Mouse (Mus musculus): ENCODE measurements at regions not wholly inside any gene's neighbourhood (a gene's known extent, or its start where the extent isn't known, plus 50 kb on each side); places are given as distances from the start of the nearest gene placed in this dataset.

GRCm38 (mm10) chr5:111835737-111836667 is 102.3 kb downstream of the Gm26897 start:
- DNase-seq = no peak

DNA sequence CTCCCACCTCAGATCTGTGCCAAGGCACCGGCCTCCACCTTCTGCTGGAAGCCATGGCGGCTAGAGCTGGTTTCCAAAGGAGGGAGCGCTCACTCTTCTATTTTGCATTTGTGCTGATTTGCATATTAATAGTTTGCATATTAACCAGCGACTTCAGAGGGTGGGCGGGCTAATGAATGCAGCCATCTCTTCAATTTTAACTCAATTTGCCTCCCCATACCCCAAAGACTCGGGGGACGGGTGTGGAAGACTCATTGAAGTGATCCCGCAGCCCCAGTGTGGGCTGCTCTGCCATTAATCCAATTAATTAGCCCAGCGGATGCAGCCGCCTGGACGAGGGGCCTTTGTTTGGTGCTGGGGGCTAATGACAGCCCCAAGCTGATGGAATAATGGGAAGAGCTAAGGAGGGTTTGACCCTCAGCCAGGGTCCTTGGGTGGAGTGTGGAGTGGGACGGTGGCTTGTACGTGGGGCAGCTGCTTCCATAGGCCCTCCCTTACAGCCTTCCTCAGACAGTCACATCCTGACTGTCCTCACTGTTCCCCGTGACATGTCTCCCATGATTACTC is 103.0 kb downstream of the Gm26897 start:
- DNase-seq = no peak

GRCm38 (mm10) chr5:111842461-111842860 is 108.7 kb downstream of the Gm26897 start:
- DNase-seq = no peak

DNA sequence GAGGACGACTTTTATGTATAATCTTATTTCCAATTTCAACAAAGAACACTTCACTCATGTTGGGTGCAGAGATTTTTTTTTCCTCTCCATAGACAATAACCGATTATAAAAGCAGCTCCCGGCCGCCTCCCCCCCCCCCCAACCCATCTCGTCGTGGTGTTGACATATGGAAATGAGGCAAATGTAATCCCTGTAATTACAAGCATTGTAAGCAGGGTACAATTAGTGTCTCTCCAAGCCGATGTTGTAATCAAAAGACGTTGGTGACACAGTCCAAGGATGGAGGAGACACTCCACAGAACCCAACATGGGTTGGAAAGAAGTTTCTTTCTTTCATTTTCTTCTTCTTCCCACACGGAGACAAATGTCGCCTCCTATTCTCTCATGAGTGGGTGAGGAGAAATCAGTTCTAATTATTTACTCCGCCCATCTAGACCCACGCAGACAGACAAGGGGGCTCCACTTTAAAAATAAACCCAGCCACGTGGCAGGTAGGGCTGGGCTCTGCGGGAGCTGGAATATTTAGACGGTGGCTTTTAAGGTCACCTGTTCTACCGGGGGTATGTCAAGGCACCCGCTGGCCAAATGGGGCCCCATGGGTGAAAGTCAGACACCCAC is 110.0 kb downstream of the Gm26897 start:
- DNase-seq = no peak

GRCm38 (mm10) chr5:111844528-111844927 is 110.8 kb downstream of the Gm26897 start:
- no peak for DNase-seq

DNA sequence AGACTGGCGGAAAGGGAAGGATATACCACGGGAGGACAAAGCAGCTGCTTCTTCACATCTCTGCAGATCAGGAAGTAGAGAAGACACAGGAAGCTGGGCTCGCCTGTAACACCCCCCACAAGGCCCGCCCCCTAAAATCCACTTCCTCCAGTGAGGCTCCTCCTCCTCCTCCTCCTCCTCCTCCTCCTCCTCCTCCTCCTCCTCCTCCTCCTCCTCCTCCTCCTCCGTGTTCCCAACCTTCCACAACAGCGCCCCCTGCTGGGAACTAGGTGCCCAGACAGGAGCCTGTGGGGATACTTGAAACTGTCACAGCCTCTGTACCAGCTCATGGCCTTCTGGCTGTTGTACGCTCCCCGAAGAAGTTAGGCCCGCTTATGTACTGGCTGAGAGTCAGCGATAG is 115.2 kb downstream of the Gm26897 start:
- no peak for DNase-seq

DNA sequence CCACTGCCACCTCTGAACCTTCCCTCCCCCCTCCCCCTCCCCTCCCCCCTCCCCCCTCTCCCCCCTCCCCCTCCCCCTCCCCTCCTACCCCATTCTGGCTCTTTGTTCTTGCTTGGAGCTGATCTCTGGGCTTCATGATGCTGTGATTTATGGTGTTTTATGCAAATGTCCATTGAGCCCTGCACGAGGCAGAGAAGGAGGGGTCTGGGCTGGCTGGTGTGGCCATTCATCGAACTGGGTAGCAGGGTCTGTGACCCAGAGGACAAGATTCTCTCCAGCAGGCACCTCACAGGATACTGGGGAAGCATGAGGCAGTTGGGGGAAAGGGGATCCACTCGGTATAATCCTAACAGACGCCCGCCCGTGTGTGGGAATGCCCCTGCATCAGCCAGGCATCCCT is 119.0 kb downstream of the Gm26897 start:
- no peak for DNase-seq

- no peak for DNase-seq
Observed at GRCm38 (mm10) chr5:111855366-111855765, 121.6 kb downstream of the Gm26897 start.

- DNase-seq = no peak
Observed at GRCm38 (mm10) chr5:111857200-111857599, 123.5 kb downstream of the Gm26897 start.

DNA sequence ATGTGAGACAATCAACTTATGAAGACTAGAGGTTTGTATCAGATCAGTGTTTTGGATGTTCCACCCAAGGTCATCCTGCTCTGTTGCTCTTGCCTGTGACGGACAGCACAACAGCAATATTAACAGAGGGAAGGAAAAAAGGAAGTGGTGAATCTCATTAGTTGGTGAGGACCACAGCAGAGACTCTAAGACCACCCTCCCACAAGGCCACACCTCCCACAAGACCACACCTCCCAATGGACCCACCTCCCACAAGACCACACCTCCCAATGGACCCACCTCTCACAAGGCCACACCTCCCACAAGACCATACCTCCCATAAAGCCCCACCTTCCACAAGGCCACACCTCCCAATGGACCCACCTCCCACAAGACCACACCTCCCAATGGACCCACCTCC is 126.7 kb downstream of the Gm26897 start:
- DNase-seq = no peak

DNA sequence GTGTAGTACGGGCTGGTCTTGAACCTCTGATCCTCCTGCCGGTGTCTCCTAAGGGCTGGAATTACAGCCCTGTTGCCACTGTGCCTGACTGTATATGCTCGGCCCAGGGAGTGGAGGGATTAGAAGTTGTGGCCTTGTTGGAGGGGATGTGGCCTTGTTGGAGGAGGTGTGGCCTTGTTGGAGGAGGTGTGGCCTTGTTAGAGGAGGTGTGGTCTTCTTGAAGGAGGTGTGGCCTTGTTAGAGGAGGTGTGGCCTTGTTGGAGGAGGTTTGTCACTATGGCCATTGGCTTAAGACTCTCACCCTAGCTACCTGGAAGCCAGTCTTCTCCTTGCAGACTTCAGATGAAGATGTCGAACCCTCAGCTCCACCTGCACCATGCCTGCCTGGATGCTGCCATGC is 128.6 kb downstream of the Gm26897 start:
- no peak for DNase-seq

DNA sequence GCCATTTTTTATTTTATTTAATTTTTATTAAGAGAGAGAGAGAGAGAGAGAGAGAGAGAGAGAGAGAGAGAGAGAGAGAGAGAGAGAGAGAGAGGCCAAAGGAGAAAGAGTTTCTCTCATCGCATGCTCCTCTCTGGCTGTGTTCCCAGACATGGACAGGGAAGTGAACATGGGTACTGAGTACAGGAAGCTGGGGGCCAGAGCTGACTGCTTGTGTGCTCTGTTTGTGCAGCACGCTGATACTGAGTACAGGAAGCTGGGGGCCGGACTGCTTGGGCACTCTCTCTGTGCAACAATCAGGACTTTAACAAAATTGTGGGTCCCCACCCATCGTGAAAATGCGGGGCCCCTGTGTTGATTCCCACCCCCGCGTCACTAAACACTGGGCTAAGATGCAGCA is 130.2 kb downstream of the Gm26897 start:
- no peak for DNase-seq

DNA sequence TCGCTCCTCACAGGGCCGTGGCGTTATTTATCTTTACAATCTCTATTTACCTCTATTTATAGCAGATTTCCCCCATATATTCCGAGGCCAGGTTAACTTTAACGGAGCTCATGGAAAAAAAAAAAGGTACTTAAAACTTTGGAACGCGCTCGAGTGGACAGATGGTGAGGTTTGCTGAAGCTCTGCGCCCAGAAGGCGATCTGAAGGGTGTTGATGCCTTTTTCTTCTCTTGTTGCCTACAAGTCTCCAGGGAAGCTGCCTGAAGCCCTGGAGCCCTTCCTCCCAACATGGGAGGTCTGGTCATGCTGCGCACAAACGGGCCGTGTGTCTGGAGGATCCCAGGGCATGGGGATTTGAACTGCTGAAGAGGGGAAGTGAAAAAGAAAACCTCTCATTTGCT is 130.9 kb downstream of the Gm26897 start:
- no peak for DNase-seq

- DNase-seq = no peak
Observed at GRCm38 (mm10) chr5:111869011-111869410, 135.3 kb downstream of the Gm26897 start.

- DNase-seq = peak; percentile 45
Observed at GRCm38 (mm10) chr5:111877165-111877793, 143.6 kb downstream of the Gm26897 start.

- no peak for DNase-seq
Observed at GRCm38 (mm10) chr5:111879044-111879443, 145.3 kb downstream of the Gm26897 start.

DNA sequence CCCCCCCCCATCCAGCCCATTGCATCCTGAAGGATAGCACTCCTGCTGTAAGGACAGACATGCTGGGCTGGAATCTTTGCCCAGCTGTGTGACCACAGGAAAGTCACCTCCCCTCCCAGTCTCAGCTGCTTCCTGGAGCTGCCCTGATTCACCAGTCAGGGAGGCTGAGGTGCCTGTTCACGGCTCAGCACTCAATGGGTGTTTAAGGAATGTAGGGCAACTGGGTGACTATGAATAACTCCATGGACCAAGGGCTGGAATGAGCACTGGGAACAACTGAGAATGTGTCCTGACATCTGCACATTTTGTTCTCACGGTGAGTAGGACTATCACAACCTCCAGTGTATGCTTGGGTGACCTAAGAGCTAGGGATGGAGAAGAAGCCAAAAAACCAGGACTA is 146.5 kb downstream of the Gm26897 start:
- DNase-seq = no peak

- DNase-seq = peak; percentile 28
Observed at GRCm38 (mm10) chr5:111881517-111881916, 147.8 kb downstream of the Gm26897 start.

DNA sequence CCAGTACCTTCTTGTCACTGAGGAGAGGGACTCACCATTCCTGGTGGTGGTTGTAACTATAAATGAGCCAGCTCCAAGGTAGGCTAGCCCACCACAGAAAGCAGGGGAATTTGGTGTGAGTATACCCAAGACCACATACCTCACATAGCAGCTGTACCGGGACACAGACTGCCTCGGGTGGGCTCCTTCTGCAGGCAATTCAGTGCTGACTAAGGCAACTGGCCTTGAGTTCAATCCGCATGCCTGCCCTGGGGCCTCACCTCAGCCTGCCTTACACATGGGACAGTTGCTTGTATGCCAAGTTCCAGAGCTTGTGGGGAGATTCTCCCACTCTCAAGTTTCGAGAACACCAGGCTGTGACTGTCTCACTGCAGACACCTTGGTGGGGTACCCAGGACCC is 153.6 kb downstream of the Gm26897 start:
- no peak for DNase-seq

DNA sequence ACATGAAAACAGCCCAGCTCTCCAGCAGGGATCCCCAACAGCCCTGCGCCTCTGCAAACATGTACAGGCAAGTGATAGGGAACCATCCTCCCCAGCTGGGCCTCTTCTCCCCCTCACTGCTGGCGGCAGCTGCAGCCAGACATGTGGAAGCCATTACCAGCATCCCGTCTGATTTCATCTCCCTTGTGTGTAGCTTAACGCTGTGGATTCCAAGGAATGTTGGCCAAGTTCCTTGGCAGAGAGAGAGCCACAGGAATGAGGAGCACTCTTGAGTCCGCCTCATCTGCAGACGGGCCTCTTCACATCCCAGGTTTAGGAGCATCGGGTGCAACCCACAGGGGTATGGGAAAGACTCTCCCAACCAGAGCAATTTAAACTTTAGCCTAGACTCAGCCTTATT is 157.1 kb downstream of the Gm26897 start:
- DNase-seq = peak; percentile 81

- DNase-seq = peak; percentile 51
Observed at GRCm38 (mm10) chr5:111891261-111891693, 157.6 kb downstream of the Gm26897 start.

DNA sequence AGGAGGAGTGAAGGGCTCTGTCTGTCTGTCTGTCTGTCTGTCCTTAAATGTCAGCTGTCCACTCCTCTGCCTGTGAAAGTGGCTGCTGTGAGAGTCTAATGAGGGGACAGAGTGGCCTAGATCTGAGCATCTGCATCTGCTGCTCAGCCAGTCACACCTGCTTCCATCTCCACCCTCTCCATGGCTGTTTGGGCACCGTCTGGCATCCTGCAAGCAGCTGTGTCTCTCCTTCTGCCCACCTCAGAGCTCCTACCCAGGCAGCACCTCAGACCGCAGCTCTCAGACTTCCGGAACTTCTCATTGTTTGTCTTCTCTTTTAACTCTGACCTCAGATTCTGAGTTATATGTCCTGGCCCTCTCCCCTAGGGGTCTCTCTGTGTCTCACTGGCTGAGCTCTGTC is 159.2 kb downstream of the Gm26897 start:
- DNase-seq = no peak

DNA sequence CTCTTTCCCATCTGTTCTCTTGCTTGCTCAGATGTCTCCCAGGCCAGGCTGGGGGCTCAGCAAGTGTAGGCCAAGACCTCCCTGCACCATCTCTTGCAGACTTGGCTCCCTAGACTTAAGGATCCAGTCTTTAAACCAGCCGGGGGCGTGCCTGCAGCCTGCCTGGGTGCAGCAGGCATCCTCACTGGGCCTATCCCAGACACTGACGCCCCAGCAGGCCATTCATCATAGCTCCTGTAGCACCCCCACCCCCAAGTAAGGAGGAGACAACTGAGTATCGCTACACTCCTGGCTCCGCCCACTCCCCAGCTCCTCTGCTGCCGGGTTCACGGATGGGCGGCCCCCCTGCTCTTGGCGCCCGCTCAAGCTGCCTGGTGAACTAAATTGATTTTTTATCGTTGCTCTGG is 160.2 kb downstream of the Gm26897 start:
- DNase-seq = peak; percentile 70

Data from heart, postnatal 4 days (tissue).